Mouse (Mus musculus): Measurements from ENCODE around the gene Med16. TPM values are rescaled to one million over a fixed set of nuclear protein-coding genes. Genes with fewer than 3 reads are reported as not detected.

Gene Med16
- total RNA-seq, 1 experiment: 21.0 TPM

GRCm38 (mm10) chr10:79851653-79852052 lies 57.1 kb downstream of the Med16 start:
- H3K4me3 ChIP-seq (ENCODE audit: insufficient read depth in 1 of 2, low read depth in 1 of 2, low read length in 2 of 2, poor library complexity in 1 of 2, severe bottlenecking in 1 of 2): peak overlapping the region; percentile 18 to 69; a peak in 3 of 4 replicates
- peaks cover 0 to 22% of the 10 kb centered on the region in 2 experiments; a peak in 3 of 4 replicates for H3K4me1 ChIP-seq (ENCODE audit: control insufficient read depth in 2 of 2, insufficient read depth in 2 of 2, low read length in 2 of 2, poor library complexity in 1 of 2)

DNA sequence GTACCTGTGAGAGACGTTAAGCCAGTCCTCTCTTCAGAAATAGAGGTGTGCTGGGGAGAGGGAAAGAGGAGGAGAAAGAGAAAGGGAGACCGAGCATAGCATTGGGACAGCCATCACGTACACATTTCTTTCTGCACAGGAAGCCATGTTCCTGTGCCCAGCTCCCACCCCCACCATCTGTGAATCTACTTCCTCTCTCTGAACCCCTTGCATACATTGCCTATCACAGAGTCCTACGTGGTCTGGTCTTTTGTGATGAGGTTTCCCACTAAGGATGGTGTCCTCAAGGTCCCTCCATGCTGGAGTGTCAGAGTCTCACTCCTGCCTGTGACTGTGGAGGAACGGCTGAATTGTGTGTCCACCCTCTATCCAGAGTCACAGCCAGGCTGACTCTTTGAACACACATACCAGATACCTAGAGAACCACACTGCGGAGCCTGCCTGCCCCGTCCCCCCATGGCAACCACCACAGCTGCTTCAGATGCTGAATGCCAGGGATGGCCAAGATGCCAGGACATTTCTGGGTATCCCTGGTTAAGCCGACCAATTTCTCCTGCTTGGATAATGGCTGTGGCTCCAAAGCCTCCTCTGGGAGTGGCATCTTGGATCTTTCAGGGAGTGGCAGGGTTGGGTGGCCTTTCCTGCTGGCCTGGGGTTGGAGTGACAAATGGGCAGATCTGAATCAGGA lies 58.6 kb downstream of the Med16 start:
- Histone ChIP-seq H3K9ac (ENCODE audit: insufficient read depth, low read depth, low read length, poor library complexity, severe bottlenecking) (0 out of 2 replicates have a peak overlapping the region, but pooled peaks have one; percentile 32), H3K4me1 (ENCODE audit: control insufficient read depth in 2 of 2, insufficient read depth in 2 of 2, low read length in 2 of 2, poor library complexity in 1 of 2) (peaks cover 0 to 18% of the 10 kb centered on the region in 2 experiments; a peak in 3 of 4 replicates), H3K9me3 (ENCODE audit: control insufficient read depth, insufficient read depth, low read depth, low read length) (no peaks in the 10 kb centered on the region), H3K36me3 (ENCODE audit: control insufficient read depth, insufficient read depth, low read length, poor library complexity, severe bottlenecking) (no peaks in the 10 kb centered on the region), H3K27ac (ENCODE audit: insufficient read depth, low read depth, low read length, poor library complexity, severe bottlenecking) (no peak overlapping the region), H3K4me3 (ENCODE audit: insufficient read depth in 1 of 2, low read depth in 1 of 2, low read length in 2 of 2, poor library complexity in 1 of 2, severe bottlenecking in 1 of 2) (no peak overlapping the region)
- DNase-seq (ENCODE audit: low read depth, low spot score): no peak
- TF ChIP-seq MAFK (IDR thresholded peaks at IDR 0.05; ENCODE audit: insufficient read depth, low read depth, low read length) (no peak), HCFC1 (IDR thresholded peaks at IDR 0.05; ENCODE audit: borderline replicate concordance, insufficient read depth, low read length) (no peak), ZC3H11A (IDR thresholded peaks at IDR 0.05; ENCODE audit: borderline replicate concordance, low read depth, low read length) (no peak), CHD2 (IDR thresholded peaks at IDR 0.05; ENCODE audit: low read depth, low read length) (no peak), ZNF384 (IDR thresholded peaks at IDR 0.05; ENCODE audit: low read depth, low read length) (no peak)
- in situ Hi-C loops (cut with MboI; ENCODE audit: low sequenced_read_pairs in 2 of 2, unreplicated experiment in 2 of 2): no loop called here

More at GRCm38 (mm10) chr10:79851653-79852052, 57.1 kb downstream of the Med16 start:
- DNase-seq (ENCODE audit: low read depth, low spot score): no peak
- Histone ChIP-seq H3K36me3 (ENCODE audit: control insufficient read depth, insufficient read depth, low read length, poor library complexity, severe bottlenecking) (peaks cover 8% of the 10 kb centered on the region), H3K9me3 (ENCODE audit: control insufficient read depth, insufficient read depth, low read depth, low read length) (no peaks in the 10 kb centered on the region), H3K9ac (ENCODE audit: insufficient read depth, low read depth, low read length, poor library complexity, severe bottlenecking) (peak overlapping the region; percentile 53; the same call in 1 of the 2 replicates), H3K27ac (ENCODE audit: insufficient read depth, low read depth, low read length, poor library complexity, severe bottlenecking) (peak overlapping the region; percentile 97)
- TF ChIP-seq CHD2 (IDR thresholded peaks at IDR 0.05; ENCODE audit: low read depth, low read length) (no peak), MAFK (IDR thresholded peaks at IDR 0.05; ENCODE audit: insufficient read depth, low read depth, low read length) (no peak), ZNF384 (IDR thresholded peaks at IDR 0.05; ENCODE audit: low read depth, low read length) (no peak), HCFC1 (IDR thresholded peaks at IDR 0.05; ENCODE audit: borderline replicate concordance, insufficient read depth, low read length) (no peak), ZC3H11A (IDR thresholded peaks at IDR 0.05; ENCODE audit: borderline replicate concordance, low read depth, low read length) (no peak)
- in situ Hi-C loops (cut with MboI; ENCODE audit: low sequenced_read_pairs in 2 of 2, unreplicated experiment in 2 of 2): no loop called here

DNA sequence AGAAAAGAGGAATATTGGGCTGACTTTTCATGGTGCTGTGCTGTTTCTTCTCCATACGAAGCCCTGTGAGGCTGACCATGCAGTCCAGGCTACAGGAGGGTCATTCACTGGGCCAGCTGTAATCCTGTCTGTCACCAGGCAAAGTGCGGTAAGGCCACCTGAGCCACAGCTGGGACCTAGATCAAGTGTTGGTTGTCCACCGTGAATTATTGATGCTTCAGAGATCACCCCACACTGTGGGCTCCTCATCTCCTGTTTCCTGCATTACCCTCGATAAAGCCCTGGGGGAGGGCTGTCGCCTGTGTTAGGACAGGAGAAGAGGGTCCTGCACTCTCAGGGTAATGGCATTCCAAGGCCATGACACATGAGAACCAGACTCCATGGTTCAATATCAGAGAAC lies 62.2 kb downstream of the Med16 start:
- no peak for TF ChIP-seq CHD2 (IDR thresholded peaks at IDR 0.05; ENCODE audit: low read depth, low read length)
- TF ChIP-seq ZNF384 (IDR thresholded peaks at IDR 0.05; ENCODE audit: low read depth, low read length): no peak
- no peak for TF ChIP-seq MAFK (IDR thresholded peaks at IDR 0.05; ENCODE audit: insufficient read depth, low read depth, low read length)
- no peak for TF ChIP-seq HCFC1 (IDR thresholded peaks at IDR 0.05; ENCODE audit: borderline replicate concordance, insufficient read depth, low read length)
- TF ChIP-seq ZC3H11A (IDR thresholded peaks at IDR 0.05; ENCODE audit: borderline replicate concordance, low read depth, low read length): no peak
- Histone ChIP-seq H3K4me3 (ENCODE audit: insufficient read depth in 1 of 2, low read depth in 1 of 2, low read length in 2 of 2, poor library complexity in 1 of 2, severe bottlenecking in 1 of 2) (no peak overlapping the region), H3K9me3 (ENCODE audit: control insufficient read depth, insufficient read depth, low read depth, low read length) (no peaks in the 10 kb centered on the region), H3K27ac (ENCODE audit: insufficient read depth, low read depth, low read length, poor library complexity, severe bottlenecking) (no peak overlapping the region), H3K4me1 (ENCODE audit: control insufficient read depth in 2 of 2, insufficient read depth in 2 of 2, low read length in 2 of 2, poor library complexity in 1 of 2) (peaks cover 2 to 18% of the 10 kb centered on the region in 2 experiments), H3K9ac (ENCODE audit: insufficient read depth, low read depth, low read length, poor library complexity, severe bottlenecking) (no peak overlapping the region), H3K36me3 (ENCODE audit: control insufficient read depth, insufficient read depth, low read length, poor library complexity, severe bottlenecking) (no peaks in the 10 kb centered on the region)
- in situ Hi-C loops (cut with MboI; ENCODE audit: low sequenced_read_pairs in 2 of 2, unreplicated experiment in 2 of 2): no loop called here
- no peak for DNase-seq (ENCODE audit: low read depth, low spot score)

Other genes starting within 250 kb of the Med16 start
- gene Madcam1, start 244.4 kb downstream of the Med16 start, total RNA-seq (2012; rRNA removed): 2.7 and 6.3 TPM in 2 replicates
- 29.9 and 46.7 TPM in 2 replicates for gene Tpgs1, start 239.6 kb downstream of the Med16 start, total RNA-seq (2012; rRNA removed)
- gene Cdc34, start 226.7 kb downstream of the Med16 start, total RNA-seq (2012; rRNA removed): 491 and 507 TPM in 2 replicates
- gene Gzmm, start 219.9 kb downstream of the Med16 start, total RNA-seq (2012; rRNA removed): 2.5 and 4.5 TPM in 2 replicates
- 858 and 1,196 TPM in 2 replicates for gene Bsg, start 204.4 kb downstream of the Med16 start, total RNA-seq (2012; rRNA removed)
- gene Hcn2, start 192.3 kb downstream of the Med16 start, total RNA-seq (2012; rRNA removed): 5.0 and 11.8 TPM in 2 replicates
- gene Polrmt, start 162.3 kb downstream of the Med16 start, total RNA-seq (2012; rRNA removed): 109 and 159 TPM in 2 replicates
- gene Fgf22, start 153.8 kb downstream of the Med16 start, total RNA-seq (2012; rRNA removed): 1.5 and 1.9 TPM in 2 replicates
- gene Rnf126, start 142.0 kb downstream of the Med16 start, total RNA-seq (2012; rRNA removed): 66.7 and 70.8 TPM in 2 replicates
- gene Fstl3, start 131.7 kb downstream of the Med16 start, total RNA-seq (2012; rRNA removed): 5.7 and 7.1 TPM in 2 replicates
- 0.27 and 0.37 TPM in 2 replicates for gene Prss57, start 118.0 kb downstream of the Med16 start, total RNA-seq (2012; rRNA removed)
- 10.7 and 12.7 TPM in 2 replicates for gene Palm, start 115.4 kb downstream of the Med16 start, total RNA-seq (2012; rRNA removed)
- 1.7 and 2.2 TPM in 2 replicates for gene Misp, start 87.9 kb downstream of the Med16 start, total RNA-seq (2012; rRNA removed)
- gene Ptbp1, start 54.5 kb downstream of the Med16 start, total RNA-seq (2012; rRNA removed): 403 and 408 TPM in 2 replicates
- 1.0 and 1.3 TPM in 2 replicates for gene Prtn3, start 34.4 kb downstream of the Med16 start, total RNA-seq (2012; rRNA removed)
- 3.7 and 7.8 TPM in 2 replicates for gene Plppr3, start 34.3 kb downstream of the Med16 start, total RNA-seq (2012; rRNA removed)
- not detected in 2 replicates for gene Elane, start 22.7 kb downstream of the Med16 start, total RNA-seq (2012; rRNA removed)
- gene Cfd, start 18.1 kb downstream of the Med16 start, total RNA-seq (2012; rRNA removed): not detected in 2 replicates
- 2.3 and 8.3 TPM in 2 replicates for gene Gm26602, start 1.9 kb upstream of the Med16 start, total RNA-seq (2012; rRNA removed)
- 0.85 and 2.4 TPM in 2 replicates for gene Kiss1r, start 8.0 kb upstream of the Med16 start, total RNA-seq (2012; rRNA removed)
- gene R3hdm4, start 12.3 kb upstream of the Med16 start, total RNA-seq (2012; rRNA removed): 24.0 and 28.2 TPM in 2 replicates
- 10.8 and 16.3 TPM in 2 replicates for gene Arid3a, start 18.1 kb upstream of the Med16 start, total RNA-seq (2012; rRNA removed)
- gene Wdr18, start 51.2 kb upstream of the Med16 start, total RNA-seq (2012; rRNA removed): 155 and 195 TPM in 2 replicates
- gene Grin3b, start 61.8 kb upstream of the Med16 start, total RNA-seq (2012; rRNA removed): 0.36 and 0.74 TPM in 2 replicates
- 127 and 220 TPM in 2 replicates for gene Tmem259, start 75.4 kb upstream of the Med16 start, total RNA-seq (2012; rRNA removed)
- gene Cnn2, start 79.7 kb upstream of the Med16 start, total RNA-seq (2012; rRNA removed): 94.1 and 159 TPM in 2 replicates
- 8.8 and 18.9 TPM in 2 replicates for gene Abca7, start 87.6 kb upstream of the Med16 start, total RNA-seq (2012; rRNA removed)
- 17.0 and 20.9 TPM in 2 replicates for gene Arhgap45, start 107.7 kb upstream of the Med16 start, total RNA-seq (2012; rRNA removed)
- 266 and 293 TPM in 2 replicates for gene Polr2e, start 130.9 kb upstream of the Med16 start, total RNA-seq (2012; rRNA removed)
- gene Gpx4, start 138.2 kb upstream of the Med16 start, total RNA-seq (2012; rRNA removed): 1,456 and 1,919 TPM in 2 replicates
- 36.6 and 49.3 TPM in 2 replicates for gene Sbno2, start 196.6 kb upstream of the Med16 start, total RNA-seq (2012; rRNA removed)
- gene Stk11, start 206.9 kb upstream of the Med16 start, total RNA-seq (2012; rRNA removed): 124 and 141 TPM in 2 replicates
- 217 and 226 TPM in 2 replicates for gene Atp5d, start 229.7 kb upstream of the Med16 start, total RNA-seq (2012; rRNA removed)
- 20.9 and 41.0 TPM in 2 replicates for gene Cbarp, start 231.9 kb upstream of the Med16 start, total RNA-seq (2012; rRNA removed)
- gene Midn, start 239.3 kb upstream of the Med16 start, total RNA-seq (2012; rRNA removed): 38.3 and 42.6 TPM in 2 replicates